Mouse (Mus musculus): ENCODE measurements around the gene Myo3b.

- TF ChIP-seq CTCF (IDR thresholded peaks at IDR 0.05; ENCODE audit: low read depth, low read length), result no peak
- TF ChIP-seq POLR2A (IDR thresholded peaks at IDR 0.05; ENCODE audit: extremely low read depth, insufficient read depth, low read length), result no peak
These were observed 163.7 kb downstream of the Myo3b start for GRCm38 (mm10) chr2:70202578-70203167.

Data from liver, adult 2 months (tissue).